Mouse (Mus musculus): ENCODE data around the gene Aicda.
A peak's percentile ranks its signal among the peaks of the same experiment; 100 is the strongest.

The Aicda gene

GRCm38 (mm10) chr6:122601615-122602014, 48.0 kb downstream of the Aicda start:
- DNase-seq = no peak

- DNase-seq = peak; percentile 84 to 89
Observed at GRCm38 (mm10) chr6:122602242-122602991, 48.8 kb downstream of the Aicda start, which contains the start of gene Apobec1. Gene Apobec1, minus strand, starts transcription at chr6:122602444.

GRCm38 (mm10) chr6:122602992-122603322, 49.4 kb downstream of the Aicda start:
- DNase-seq = no peak

GRCm38 (mm10) chr6:122604260-122604659, 50.7 kb downstream of the Aicda start:
- DNase-seq = no peak

- no peak for DNase-seq
Observed at GRCm38 (mm10) chr6:122605483-122605882, 51.9 kb downstream of the Aicda start.

GRCm38 (mm10) chr6:122606661-122607060, 53.1 kb downstream of the Aicda start:
- no peak for DNase-seq

GRCm38 (mm10) chr6:122607700-122608099, 54.1 kb downstream of the Aicda start:
- no peak for DNase-seq

- DNase-seq = no peak
Observed at GRCm38 (mm10) chr6:122608434-122609376, 55.1 kb downstream of the Aicda start.

- DNase-seq = no peak
Observed at GRCm38 (mm10) chr6:122609377-122609728, 55.8 kb downstream of the Aicda start.

- no peak for DNase-seq
Observed at GRCm38 (mm10) chr6:122609771-122610170, 56.2 kb downstream of the Aicda start, which contains the start of gene Gdf3. Gene Gdf3, minus strand, starts transcription at chr6:122610087.

GRCm38 (mm10) chr6:122612426-122612825, 58.8 kb downstream of the Aicda start:
- DNase-seq = no peak

Data from kidney, postnatal 25 days (tissue).